Mouse (Mus musculus) naive thymus-derived CD4-positive, alpha-beta T cell, adult 2 months (primary cell): ENCODE measurements around the gene Shank2.

Source experiments
- DNase-seq: peaks from one replicate; pipeline ENCODE4 v3.0.0-alpha.2; 2011; ENCODE audit warnings: low read depth

Gene Shank2

DNA sequence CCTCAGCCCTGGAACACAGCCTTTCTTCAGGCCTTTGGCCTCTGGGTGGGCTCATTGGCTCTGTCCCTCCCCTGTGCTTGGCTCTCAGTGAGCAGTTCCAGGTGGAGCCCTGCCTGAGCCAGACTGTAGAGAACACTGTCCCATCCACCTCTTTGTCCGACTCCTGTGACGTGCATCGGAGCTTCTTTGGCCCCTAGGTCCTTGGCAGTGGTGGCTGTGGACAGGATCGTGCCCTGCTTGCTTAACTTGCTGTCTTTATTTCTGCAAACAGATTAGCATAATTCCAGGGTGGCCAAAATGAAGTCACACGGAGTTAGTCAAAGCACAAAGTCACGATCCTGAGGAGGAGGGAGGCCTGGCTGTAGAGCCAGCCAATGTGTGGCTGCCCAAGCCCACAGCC, 419.8 kb downstream of the Shank2 start:
- DNase-seq = no peak

DNA sequence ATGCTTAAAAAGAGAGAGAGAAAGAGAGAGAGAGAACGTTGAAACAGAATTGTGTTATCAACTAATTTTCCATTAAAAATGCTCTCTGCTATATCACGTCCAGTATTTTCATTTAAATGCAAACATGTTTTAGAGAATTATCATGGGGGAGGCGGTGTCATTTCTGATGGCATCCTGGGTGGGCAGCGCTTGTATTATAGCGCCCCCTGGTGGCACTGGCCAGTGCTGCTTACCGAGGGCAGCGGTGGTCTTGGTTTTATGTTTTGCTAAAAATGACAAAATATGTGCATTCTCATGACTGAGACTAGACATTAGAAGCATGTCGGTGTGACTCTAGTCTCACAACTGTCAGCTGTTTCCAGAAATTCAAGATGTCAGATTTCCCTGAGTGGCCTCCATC, 424.2 kb downstream of the Shank2 start:
- peak; percentile 52 for DNase-seq

DNA sequence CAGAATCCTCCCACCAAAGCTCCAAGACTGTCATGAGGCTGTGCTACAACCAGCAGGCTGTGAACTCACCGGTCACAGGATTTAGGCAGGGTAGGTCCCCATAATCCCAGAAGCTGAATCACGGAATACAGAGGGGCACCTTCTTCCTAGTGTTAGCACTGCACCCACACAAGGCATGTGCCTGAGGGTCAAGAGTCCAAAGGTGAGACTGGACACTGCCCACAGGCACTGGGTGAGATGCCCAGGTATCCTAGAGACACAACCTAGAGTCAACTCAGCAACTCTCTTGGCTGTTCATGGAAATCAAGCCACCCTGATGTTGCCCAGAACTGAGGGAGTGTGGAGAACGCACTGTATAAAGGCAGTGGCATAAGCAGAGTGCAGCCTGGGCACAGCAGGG, 424.9 kb downstream of the Shank2 start:
- DNase-seq = no peak

GRCm38 (mm10) chr7:144427460-144427859, 425.7 kb downstream of the Shank2 start:
- DNase-seq = no peak

DNA sequence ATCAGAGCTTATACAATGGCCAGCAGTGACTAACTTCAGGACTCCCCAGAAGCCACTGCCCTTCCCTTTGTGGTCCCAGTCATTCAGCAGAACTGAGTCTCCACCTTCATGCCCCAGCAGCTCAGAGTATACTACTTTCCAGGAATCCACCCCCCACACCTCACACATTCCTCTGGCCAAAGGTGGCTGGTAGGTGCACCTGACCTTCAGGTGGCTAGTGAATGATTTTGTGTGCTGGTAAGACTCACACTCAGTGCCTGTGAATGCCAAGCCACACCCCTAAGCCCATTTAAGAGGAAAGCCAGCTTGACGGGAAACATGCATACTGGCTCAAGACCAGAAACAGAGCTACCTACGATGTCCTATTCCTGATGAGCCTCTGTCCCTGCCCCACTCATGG, 431.2 kb downstream of the Shank2 start:
- DNase-seq = no peak

GRCm38 (mm10) chr7:144438811-144439210, 437.1 kb downstream of the Shank2 start:
- no peak for DNase-seq

- no peak for DNase-seq
Observed at GRCm38 (mm10) chr7:144441466-144441865, 439.7 kb downstream of the Shank2 start.

DNA sequence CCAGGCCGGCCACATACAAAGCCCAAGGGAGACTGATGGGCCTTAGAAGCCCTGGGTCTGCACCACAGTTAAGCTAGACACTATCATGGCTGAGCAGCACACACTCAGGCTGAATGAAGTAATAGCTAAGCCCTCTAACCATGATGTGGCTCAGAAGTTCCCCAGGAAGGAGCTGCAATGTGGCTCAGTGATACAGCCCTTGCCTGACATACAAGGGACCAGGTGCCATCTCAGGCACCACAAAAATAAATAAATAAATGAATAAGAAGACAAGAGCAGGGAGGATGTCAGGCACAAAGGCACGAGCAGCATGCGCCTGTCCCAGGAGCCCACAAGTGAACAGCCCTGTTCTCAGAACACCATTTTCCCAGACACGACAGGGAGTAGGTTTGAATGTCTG, 440.2 kb downstream of the Shank2 start:
- no peak for DNase-seq

GRCm38 (mm10) chr7:144444788-144445187, 443.1 kb downstream of the Shank2 start:
- peak; percentile 74 for DNase-seq

DNA sequence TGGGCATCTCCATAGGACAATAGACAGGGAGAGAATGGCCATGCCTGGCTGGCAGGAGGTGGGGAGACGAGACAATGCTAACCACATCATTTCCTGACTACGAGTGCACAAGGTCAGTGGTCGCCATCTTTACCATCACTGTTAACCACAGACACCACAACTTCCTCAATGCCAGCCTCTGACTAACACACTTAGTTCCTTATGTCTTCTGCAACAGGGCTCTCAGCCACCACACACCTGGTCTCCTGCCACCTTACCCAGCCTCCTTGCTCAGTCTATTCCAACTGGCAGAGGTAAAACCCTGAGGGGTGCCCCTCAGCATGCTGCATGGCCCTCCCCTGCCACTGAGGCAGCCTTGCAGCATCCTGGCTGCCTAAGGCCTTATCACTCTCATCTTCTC, 445.4 kb downstream of the Shank2 start:
- peak; percentile 59 for DNase-seq

- DNase-seq = no peak
Observed at GRCm38 (mm10) chr7:144448186-144448585, 446.5 kb downstream of the Shank2 start.

- no peak for DNase-seq
Observed at GRCm38 (mm10) chr7:144449637-144450570, 448.2 kb downstream of the Shank2 start.

DNA sequence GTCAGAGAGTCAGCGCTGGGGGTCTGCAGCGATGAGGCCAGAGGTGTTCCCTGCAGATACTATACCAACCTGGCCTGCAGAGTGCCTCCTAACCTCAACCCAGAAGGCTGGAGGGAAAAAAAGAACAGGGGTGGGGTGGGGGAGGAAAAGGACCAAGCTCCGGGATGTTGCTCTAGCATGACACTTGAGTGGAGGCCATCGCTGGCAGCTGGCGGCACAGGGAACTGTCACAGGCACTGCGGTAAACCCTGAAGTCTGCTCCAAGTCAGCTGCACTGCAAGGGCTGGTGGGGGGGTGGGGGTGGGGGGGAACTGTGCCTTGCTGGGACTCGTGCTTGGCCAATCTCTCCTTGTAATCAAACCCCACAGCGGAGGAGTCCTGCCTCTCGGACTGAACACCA, 448.9 kb downstream of the Shank2 start:
- DNase-seq = no peak

- DNase-seq = no peak
Observed at GRCm38 (mm10) chr7:144458881-144459280, 457.2 kb downstream of the Shank2 start.

DNA sequence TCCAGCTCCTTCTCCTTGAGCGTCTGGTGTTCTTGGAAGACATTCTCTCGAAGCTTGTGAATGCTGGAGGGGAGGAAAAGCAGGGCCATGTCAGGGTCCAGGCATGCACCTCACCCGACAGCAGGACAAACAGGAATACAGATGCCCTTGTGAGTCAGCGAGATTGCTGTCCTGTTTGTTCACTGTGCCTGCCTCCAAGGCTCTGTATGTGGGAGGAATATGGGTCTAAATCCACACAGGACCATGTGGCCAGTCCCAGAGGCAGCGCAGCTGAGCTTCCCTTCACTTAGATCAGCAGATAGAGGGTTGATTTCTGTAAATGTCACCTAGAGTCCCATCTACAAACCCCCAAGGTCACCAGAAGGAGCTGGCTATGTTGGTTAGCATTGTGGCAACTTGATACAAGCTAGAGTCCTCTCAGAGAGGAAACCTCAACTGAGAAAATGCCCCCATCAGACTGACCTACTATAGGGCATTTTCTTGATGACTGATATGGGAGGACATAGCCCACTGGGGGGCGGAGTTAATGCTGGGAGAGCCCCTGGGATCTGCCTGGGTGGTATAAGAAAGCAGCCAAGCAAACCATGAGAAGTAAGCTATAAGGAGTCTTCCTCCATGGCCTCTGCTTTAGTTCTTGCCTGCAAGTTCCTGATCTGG, 459.6 kb downstream of the Shank2 start:
- no peak for DNase-seq

DNA sequence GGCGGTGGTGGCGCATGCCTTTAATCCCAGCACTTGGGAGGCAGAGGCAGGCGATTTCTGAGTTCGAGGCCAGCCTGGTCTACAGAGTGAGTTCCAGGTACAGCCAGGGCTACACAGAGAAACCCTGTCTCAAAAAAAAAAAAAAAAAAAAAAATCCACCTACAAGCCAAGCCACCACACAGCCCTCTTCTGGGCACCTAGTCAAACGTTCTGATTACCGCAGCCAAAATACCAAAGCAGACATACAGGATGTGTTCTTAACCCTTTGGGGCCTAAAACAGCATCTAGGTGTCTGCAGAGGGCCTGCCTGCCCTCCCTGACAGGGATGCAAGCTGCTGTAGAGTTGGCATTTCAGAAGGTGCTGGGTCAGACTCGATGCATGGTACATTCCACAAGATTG, 460.8 kb downstream of the Shank2 start:
- no peak for DNase-seq

DNA sequence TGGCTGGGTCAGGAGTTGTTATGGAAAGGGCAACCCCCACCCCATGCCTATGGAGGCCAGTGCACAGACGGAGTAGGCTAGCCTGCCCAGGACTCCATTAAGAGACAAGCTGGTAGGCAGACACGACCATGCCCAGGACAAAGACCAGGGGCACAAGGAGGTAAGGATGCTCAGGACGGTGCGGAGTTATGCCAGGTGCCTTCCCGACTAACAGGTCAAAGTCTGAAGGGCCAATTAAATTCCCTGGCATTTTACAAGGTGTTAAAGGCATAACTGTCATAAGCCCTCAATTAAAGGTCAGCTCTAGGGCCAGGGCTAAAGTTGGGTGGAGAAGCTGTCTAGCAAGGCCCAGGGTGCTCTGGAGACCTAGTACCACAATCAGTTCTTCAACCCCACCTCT, 467.0 kb downstream of the Shank2 start:
- no peak for DNase-seq

GRCm38 (mm10) chr7:144469181-144469641, 467.5 kb downstream of the Shank2 start:
- no peak for DNase-seq

- DNase-seq = no peak
Observed at GRCm38 (mm10) chr7:144469908-144470544, 468.3 kb downstream of the Shank2 start.

DNA sequence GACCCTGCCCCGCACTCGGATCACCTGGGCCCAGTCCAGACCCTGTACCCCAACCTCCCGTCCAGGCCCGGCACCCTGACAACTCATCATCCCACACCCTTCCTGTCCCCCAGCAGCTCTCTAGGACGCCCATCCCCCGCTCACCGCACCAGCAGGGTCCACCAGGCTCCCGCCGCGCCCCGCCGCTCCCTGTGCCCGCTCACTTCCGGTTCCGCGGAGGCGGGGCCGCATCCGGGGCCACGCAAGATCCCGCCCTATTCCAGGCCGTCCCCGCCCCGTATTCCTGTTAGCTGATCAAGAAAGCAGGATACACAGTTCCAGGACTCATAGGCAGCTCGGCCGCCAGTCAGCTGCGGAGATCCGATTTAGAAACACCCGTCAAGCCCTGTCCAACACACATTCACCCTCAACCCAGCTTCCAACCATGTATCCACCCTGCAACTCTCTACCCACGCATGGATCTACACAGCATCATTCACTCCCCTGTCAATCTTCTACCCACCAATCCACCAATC, 468.9 kb downstream of the Shank2 start, which contains the start of gene Cttn:
TSS of gene Cttn (minus strand) at position 465 of the 515 bp plus-strand sequence.
- DNase-seq = no peak

DNA sequence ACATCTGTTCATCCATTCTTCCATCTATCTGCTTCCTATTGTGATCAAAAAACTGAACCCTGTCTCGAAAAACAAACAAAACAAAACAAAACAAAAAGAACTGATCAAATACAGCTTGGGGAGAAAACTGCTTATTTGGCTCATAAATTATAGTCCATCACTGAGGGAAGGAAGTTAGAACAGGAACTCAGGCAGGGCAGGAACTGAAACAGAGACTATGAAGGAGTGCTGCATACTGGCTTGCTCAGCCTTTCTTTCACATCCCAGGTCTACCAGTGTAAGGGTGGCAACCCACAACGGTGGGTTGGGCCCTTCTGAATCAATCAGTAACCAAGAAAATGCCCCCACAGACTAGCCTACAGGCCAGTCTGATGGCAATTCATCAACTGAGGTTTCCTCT, 469.4 kb downstream of the Shank2 start:
- no peak for DNase-seq

DNA sequence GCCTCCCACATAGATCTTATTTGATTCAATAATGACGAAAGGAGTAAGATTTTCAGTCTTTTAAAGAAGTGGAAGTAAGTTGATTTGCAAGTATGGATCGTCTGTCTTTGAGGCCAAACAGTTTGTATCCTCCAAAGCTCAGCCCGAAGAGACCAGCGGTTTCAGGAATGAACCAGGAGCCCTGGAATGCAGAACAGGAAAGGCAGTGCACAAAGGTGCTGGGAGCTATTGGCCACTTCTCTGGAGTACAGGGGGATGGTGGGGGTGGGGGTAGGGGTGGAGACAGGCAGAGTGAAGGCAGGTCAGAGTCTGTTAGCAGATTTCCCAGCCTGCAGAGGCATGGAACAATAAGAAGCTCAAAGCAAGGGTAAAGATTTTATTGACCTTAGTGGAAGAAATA, 471.8 kb downstream of the Shank2 start:
- no peak for DNase-seq
